Mouse (Mus musculus) kidney, adult 2 months (tissue): ENCODE measurements at regions not wholly inside any gene's neighbourhood (a gene's known extent, or its start where the extent isn't known, plus 50 kb on each side); places are given as distances from the start of the nearest gene placed in this dataset.

Experiments
- DNase-seq: peaks from one replicate; pipeline ENCODE4 v3.0.0; 2021
- H3K27ac ChIP-seq: fragments of 200-500 bp; 2 replicates; pipeline ENCODE4 v1.5.1; 2012; ENCODE audit warnings: low read depth, low read length, control low read depth, inconsistent platforms; ENCODE audit not compliant: insufficient read depth
- H3K27me3 ChIP-seq: fragments of 200-500 bp; replicated peaks from 2 replicates; pipeline ENCODE4 v1.6.1; 2012; ENCODE audit warnings: mild to moderate bottlenecking, moderate library complexity, low read length, inconsistent platforms; ENCODE audit not compliant: control insufficient read depth, insufficient read depth
- H3K36me3 ChIP-seq: fragments of 200-500 bp; 2 replicates; pipeline ENCODE4 v1.6.1; 2012; ENCODE audit warnings: mild to moderate bottlenecking, moderate library complexity, low read length, inconsistent platforms; ENCODE audit not compliant: control insufficient read depth, insufficient read depth
- H3K4me1 ChIP-seq: fragments of 200-500 bp; 2 replicates; pipeline ENCODE4 v1.6.1; 2011; ENCODE audit warnings: low read length; ENCODE audit not compliant: control insufficient read depth, insufficient read depth
- H3K4me3 ChIP-seq: fragments of 200-500 bp; 2 replicates; pipeline ENCODE4 v1.5.1; 2011; ENCODE audit warnings: mild to moderate bottlenecking, low read depth, low read length, control low read depth; ENCODE audit not compliant: insufficient read depth
- CTCF ChIP-seq: fragments of 200-500 bp; conservative IDR thresholded peaks from 2 replicates; pipeline ENCODE4 v1.5.1; 2011; ENCODE audit warnings: low read depth, mild to moderate bottlenecking, control low read depth, low read length, moderate library complexity, mixed read lengths; ENCODE audit not compliant: insufficient read depth, insufficient read length
- POLR2A ChIP-seq: fragments of 200-500 bp; IDR thresholded peaks from one replicate; pipeline ENCODE4 v1.6.1; 2011; ENCODE audit warnings: low read depth, low read length, control low read depth
- WGBS: fragments of 180-500 bp; shearing (Covaris S2); methylation state at CpG from one replicate; pipeline ENCODE4 v1.1.7; 2018; 5-methylcytosine and 5-hydroxymethylcytosine counted together

DNA sequence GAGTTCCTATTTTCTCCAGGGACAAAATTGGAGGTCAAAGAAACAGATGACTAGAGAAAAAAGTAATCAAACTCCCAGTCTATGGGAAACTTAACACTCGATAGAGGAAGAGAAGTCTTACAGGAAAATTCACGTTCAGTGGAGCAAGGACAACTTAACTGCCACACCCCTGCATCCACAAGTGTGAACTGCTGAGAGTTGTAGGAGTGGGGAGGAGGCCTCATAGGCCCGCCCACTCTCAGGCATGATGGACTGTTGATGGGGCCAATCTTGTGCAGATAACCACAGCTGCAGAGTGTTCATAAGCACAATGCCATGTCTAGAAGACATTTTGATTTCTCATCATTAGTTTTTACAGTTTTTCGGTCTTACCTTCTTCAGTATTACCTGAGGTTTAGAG lies 574.7 kb upstream of the Klf4 start:
- Histone ChIP-seq H3K27me3 (no peaks in the 10 kb centered on the region), H3K27ac (no peak overlapping the region), H3K4me3 (no peak overlapping the region), H3K36me3 (no peaks in the 10 kb centered on the region), H3K4me1 (no peaks in the 10 kb centered on the region)
- WGBS: 63% methylated on average over 4 of the region's 4 CpGs
- no peak for TF ChIP-seq CTCF
- TF ChIP-seq POLR2A: no peak
- no peak for DNase-seq

DNA sequence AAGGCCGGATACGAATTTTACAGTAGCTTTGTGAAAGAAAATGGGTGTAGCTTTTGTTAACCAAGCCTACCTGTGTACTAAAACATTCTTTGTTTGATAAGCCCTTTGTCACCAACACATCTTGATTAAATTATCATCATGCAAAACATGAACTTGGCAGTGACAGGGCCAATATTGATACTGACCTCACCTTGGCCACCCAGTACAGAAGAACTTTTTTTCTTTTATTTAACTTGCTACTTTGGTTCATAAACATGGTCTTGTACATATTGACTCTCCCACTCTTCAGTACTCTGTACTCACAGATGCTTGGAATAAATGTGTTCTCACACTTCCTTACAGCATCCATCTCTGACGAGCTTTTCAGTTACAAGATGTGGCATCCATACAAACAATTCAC lies 570.0 kb upstream of the Klf4 start:
- no peak for DNase-seq
- H3K4me3 ChIP-seq: no peak overlapping the region
- TF ChIP-seq CTCF: no peak
- no peak for TF ChIP-seq POLR2A
- H3K27me3 ChIP-seq: no peaks in the 10 kb centered on the region
- no peaks in the 10 kb centered on the region for H3K36me3 ChIP-seq
- H3K27ac ChIP-seq: no peak overlapping the region
- WGBS: 84% methylated on average over 3 of the region's 3 CpGs
- H3K4me1 ChIP-seq: no peaks in the 10 kb centered on the region

DNA sequence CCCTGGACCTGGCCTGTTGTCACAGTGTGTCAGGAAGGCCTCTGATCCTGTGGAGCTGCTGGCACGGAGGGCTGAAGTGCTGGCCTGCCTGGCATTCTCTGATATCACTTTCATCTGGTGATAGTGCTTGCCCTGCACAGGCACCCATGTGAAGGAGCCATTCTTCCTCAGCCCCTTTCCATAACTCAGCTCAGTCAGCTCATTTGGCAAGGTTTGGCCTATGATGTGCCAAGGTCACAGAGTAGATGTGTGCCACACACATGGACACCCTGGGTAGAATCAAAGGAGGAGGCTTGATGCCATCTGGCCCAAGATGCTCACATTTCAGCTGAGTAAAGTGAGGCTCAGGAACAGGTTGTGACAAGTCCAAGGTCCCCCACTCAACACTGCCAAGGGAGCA lies 558.5 kb upstream of the Klf4 start:
- 63% methylated on average over 1 of the region's 1 CpGs for WGBS
- DNase-seq: no peak
- Histone ChIP-seq H3K27ac (no peak overlapping the region), H3K4me1 (no peaks in the 10 kb centered on the region), H3K4me3 (no peak overlapping the region), H3K36me3 (no peaks in the 10 kb centered on the region), H3K27me3 (no peaks in the 10 kb centered on the region)
- TF ChIP-seq CTCF (no peak), POLR2A (no peak)

DNA sequence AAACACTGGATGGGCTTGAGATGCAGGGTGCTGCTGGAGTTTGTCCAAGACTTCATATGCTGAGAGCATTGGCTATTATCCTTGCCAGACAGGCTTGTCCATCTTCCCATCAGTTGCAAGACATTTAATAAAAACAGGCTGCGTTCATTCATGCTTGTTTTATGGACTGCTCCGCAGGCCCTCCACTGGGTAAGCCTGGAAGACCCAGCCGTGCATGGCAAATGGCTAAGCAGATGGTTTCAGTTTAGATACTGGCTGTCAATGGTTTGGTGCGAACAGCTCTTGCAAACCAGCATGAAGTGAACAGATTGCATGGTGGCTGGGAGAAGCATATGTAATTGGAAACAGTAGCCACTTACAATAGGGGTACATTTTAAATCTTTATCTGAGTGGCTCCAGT lies 556.4 kb upstream of the Klf4 start:
- 41% methylated on average over 4 of the region's 4 CpGs for WGBS
- Histone ChIP-seq H3K4me3 (no peak overlapping the region), H3K4me1 (no peaks in the 10 kb centered on the region), H3K36me3 (no peaks in the 10 kb centered on the region), H3K27me3 (no peaks in the 10 kb centered on the region), H3K27ac (no peak overlapping the region)
- no peak for DNase-seq
- TF ChIP-seq POLR2A: no peak
- no peak for TF ChIP-seq CTCF

DNA sequence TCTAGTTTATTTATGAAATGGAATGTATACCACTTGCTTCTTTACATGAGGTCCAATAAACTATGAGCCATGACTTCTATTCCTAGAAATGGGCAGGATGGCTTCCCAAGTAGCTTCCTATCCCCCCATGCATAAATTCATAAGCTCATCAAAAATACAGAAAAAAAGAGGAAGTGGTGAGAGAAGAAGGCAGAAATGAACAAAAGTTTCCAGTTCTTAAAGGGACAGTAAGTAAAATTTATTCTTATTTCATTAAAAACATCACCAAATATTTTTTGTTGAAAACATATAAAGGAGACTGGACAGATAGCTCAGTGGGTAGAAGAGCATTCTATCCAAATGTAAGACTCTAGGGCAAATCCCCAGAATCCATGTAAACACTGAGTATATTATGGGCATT lies 554.0 kb upstream of the Klf4 start:
- Histone ChIP-seq H3K36me3 (no peaks in the 10 kb centered on the region), H3K27ac (no peak overlapping the region), H3K27me3 (no peaks in the 10 kb centered on the region), H3K4me1 (no peaks in the 10 kb centered on the region), H3K4me3 (no peak overlapping the region)
- DNase-seq: no peak
- no peak for TF ChIP-seq POLR2A
- TF ChIP-seq CTCF: no peak

DNA sequence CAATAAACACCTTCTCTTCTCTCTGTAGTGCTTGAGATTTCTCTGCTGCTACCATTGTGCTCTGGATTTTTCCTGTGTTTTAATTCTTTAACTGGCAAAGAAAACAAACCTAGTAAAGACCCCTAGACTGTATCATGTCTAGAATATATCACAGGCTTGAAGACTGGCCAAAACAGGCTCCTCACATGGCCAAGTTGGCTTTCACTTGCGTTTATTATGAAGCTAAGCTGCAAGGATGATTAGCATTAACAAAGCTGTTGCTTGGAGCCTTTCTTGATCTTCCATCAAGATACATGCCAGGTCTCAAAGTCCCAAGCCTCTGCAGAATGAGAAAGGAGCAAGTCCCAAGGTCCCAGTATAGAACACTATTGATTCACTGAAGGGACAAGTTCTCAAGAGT lies 551.9 kb upstream of the Klf4 start:
- Histone ChIP-seq H3K27me3 (no peaks in the 10 kb centered on the region), H3K4me3 (no peak overlapping the region), H3K36me3 (no peaks in the 10 kb centered on the region), H3K27ac (no peak overlapping the region), H3K4me1 (no peaks in the 10 kb centered on the region)
- TF ChIP-seq POLR2A (no peak), CTCF (no peak)
- 71% methylated on average over 1 of the region's 1 CpGs for WGBS
- DNase-seq: no peak

DNA sequence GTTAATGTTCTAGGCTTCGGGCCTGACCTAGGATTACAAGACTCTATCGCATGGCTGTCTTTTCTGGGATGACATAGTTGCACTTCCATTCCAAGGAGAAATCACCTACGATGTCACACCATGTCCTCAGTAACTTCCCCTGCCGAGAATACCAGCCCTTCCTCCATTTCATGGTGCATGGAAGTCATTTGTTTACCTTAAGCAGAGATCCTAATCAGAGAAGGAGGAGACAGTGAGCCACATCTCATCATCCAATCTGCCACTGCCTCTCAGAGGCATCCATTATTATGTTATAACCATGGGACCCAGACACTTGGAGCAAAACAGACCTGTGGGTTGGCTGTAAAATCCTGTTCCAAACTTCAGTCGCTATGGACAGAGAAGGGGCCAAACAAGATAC lies 550.1 kb upstream of the Klf4 start:
- 83% methylated on average over 5 of the region's 5 CpGs for WGBS
- Histone ChIP-seq H3K36me3 (no peaks in the 10 kb centered on the region), H3K27me3 (no peaks in the 10 kb centered on the region), H3K4me3 (no peak overlapping the region), H3K27ac (no peak overlapping the region), H3K4me1 (no peaks in the 10 kb centered on the region)
- no peak for DNase-seq
- TF ChIP-seq POLR2A: no peak
- no peak for TF ChIP-seq CTCF

DNA sequence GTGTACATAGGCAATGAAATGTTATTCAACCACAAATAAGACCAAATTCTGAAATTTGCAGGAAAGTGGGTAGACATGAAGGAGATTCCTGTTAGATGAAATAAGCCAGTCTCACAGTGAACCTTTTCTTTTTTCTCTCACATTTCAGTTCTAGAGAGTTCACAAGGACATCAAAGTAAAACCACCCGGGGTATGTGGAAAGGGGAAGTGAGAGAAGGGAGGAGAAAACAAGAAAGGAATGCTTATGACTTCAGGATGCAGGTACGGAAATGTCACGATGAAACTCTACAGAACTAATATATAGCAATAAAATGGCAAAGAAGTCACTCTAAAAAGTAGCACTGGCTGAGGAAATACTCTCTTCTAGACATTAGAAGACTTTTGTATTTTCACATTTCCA lies 548.7 kb upstream of the Klf4 start:
- no peak overlapping the region for H3K27ac ChIP-seq
- no peaks in the 10 kb centered on the region for H3K36me3 ChIP-seq
- TF ChIP-seq POLR2A (no peak), CTCF (no peak)
- no peak for DNase-seq
- no peaks in the 10 kb centered on the region for H3K4me1 ChIP-seq
- H3K27me3 ChIP-seq: no peaks in the 10 kb centered on the region
- H3K4me3 ChIP-seq: no peak overlapping the region
- 56% methylated on average over 3 of the region's 3 CpGs for WGBS
